Mouse (Mus musculus): ENCODE measurements around the gene Ift27. TPM values are rescaled to one million over a fixed set of nuclear protein-coding genes. Genes with fewer than 3 reads are reported as not detected.

Gene Ift27
- 128 and 135 TPM in 2 replicates for polyA plus RNA-seq (2014; fragmentation: Nextera tagmentation; extraction: Ambion mirVana)

DNA sequence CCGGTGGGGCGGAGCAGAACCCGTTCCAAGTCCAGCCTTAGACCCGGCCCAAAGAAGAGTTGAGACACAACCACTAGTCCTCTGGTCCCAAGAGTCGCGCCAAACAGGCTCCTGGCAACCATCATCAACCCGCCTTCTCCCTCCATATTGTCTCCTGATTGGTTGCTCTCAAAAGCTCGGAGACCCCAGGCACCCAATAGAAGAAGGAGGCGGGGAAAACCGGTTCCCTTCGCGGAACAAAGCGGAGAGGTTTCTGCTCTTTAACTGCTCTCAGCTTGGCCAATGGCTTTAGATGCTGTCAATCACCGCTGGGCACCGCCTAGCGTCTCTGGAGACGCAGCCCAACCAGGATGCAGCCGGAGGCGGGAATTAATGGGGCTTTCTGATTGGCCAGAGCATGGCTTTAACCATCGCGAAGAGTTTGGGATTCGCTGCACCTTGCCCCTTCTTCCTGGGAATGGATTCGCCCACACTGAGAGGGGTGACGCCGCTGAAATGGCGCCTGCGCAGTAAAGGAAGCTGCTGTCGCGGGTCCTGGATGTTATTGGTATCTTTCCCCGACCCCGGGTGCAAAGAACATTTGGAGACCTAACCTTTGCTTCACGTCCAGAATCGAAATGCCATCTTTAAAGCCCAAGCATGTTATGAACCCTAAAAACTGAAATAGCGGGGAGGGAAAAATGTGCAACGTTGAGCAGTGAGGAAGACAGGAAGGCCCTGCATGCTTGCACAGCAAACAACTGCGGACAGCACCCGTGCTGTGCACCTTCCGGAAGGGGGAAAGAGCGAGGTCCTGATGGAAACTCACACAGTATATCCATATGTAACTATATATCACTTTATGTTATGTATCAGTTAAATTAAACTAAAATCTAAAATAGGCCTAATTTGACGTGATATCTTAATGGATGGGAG lies at the start of gene Ift27:
Gene Ift27, minus strand, starts transcription at position 136 of the 915 bp plus-strand sequence.
- Histone ChIP-seq H3K27ac (ENCODE audit: low read depth, low read length) (peak within 1 kb of the TSS; percentile 40; the same call in 1 of the 2 replicates), H3K27me3 (ENCODE audit: control insufficient read depth, insufficient read depth, low read length) (no peaks in the 10 kb centered on the region), H3K4me1 (replicated peaks; ENCODE audit: control insufficient read depth, insufficient read depth, low read length) (peaks cover 2% of the 10 kb centered on the region; the same call in 1 of the 2 replicates), H3K4me2 (replicated peaks; ENCODE audit: low read depth, low read length) (peak within 1 kb of the TSS; percentile 90), H3K36me3 (ENCODE audit: control insufficient read depth, insufficient read depth, low read length) (no peaks in the 10 kb centered on the region), H3K4me3 (ENCODE audit: low read depth, low read length) (peak within 1 kb of the TSS; percentile 67), H3K9me3 (ENCODE audit: control insufficient read depth, low read length) (no peaks in the 10 kb centered on the region), H3K9ac (ENCODE audit: low read depth, low read length) (peak within 1 kb of the TSS; percentile 71)
- DNase-seq (ENCODE audit: low spot score) = peak; percentile 97
- WGBS = 2% methylated on average over 40 of the region's 40 CpGs
- ATAC-seq (ENCODE audit: low FRiP score) = peak; percentile 95

- WGBS = 88% methylated on average over 9 of the region's 9 CpGs
- no peaks in the 10 kb centered on the region for H3K36me3 ChIP-seq (ENCODE audit: control insufficient read depth, insufficient read depth, low read length)
- ATAC-seq (ENCODE audit: low FRiP score) = no peak
These were observed 41.4 kb upstream of the Ift27 start for GRCm38 (mm10) chr15:78215269-78215668.

DNA sequence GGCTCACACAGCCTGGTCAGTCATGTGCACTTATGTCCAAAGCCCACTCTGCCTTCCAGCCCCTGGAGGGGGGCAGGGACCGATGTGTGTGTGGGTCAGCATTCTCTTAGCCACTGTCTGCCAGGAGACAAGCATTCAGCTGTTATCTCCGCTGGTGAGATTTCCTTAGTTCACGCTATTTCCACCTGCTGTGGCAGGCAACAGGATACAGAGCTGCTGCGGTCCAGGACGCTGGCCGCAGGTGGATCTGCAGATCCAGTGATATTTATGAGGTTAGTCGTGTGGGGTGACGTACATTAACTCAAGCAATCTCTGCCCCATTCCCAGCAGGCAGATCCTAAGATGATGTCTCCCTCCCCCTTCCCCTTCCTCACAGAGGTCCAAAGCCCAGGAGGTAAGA lies 37.5 kb upstream of the Ift27 start:
- no peak overlapping the region for H3K9ac ChIP-seq (ENCODE audit: low read depth, low read length)
- DNase-seq (ENCODE audit: low spot score) = no peak
- no peak overlapping the region for H3K4me3 ChIP-seq (ENCODE audit: low read depth, low read length)
- ATAC-seq (ENCODE audit: low FRiP score) = no peak
- no peak overlapping the region for H3K27ac ChIP-seq (ENCODE audit: low read depth, low read length)
- H3K4me1 ChIP-seq (replicated peaks; ENCODE audit: control insufficient read depth, insufficient read depth, low read length) = no peaks in the 10 kb centered on the region
- H3K36me3 ChIP-seq (ENCODE audit: control insufficient read depth, insufficient read depth, low read length) = no peaks in the 10 kb centered on the region
- H3K4me2 ChIP-seq (replicated peaks; ENCODE audit: low read depth, low read length) = no peak overlapping the region
- H3K9me3 ChIP-seq (ENCODE audit: control insufficient read depth, low read length) = no peaks in the 10 kb centered on the region
- WGBS = 81% methylated on average over 8 of the region's 8 CpGs
- 0 out of 2 replicates have a peak, but pooled peaks cover 2% of the 10 kb centered on the region for H3K27me3 ChIP-seq (ENCODE audit: control insufficient read depth, insufficient read depth, low read length)

More at GRCm38 (mm10) chr15:78215269-78215668, 41.4 kb upstream of the Ift27 start:
- no peak overlapping the region for H3K4me3 ChIP-seq (ENCODE audit: low read depth, low read length)
- H3K4me2 ChIP-seq (replicated peaks; ENCODE audit: low read depth, low read length) = no peak overlapping the region
- H3K27me3 ChIP-seq (ENCODE audit: control insufficient read depth, insufficient read depth, low read length) = no peaks in the 10 kb centered on the region
- DNase-seq (ENCODE audit: low spot score) = no peak
- no peaks in the 10 kb centered on the region for H3K4me1 ChIP-seq (replicated peaks; ENCODE audit: control insufficient read depth, insufficient read depth, low read length)
- H3K27ac ChIP-seq (ENCODE audit: low read depth, low read length) = no peak overlapping the region
- H3K9me3 ChIP-seq (ENCODE audit: control insufficient read depth, low read length) = no peaks in the 10 kb centered on the region
- no peak overlapping the region for H3K9ac ChIP-seq (ENCODE audit: low read depth, low read length)

GRCm38 (mm10) chr15:78210203-78210602 lies 36.3 kb upstream of the Ift27 start:
- no peaks in the 10 kb centered on the region for H3K9me3 ChIP-seq (ENCODE audit: control insufficient read depth, low read length)
- H3K36me3 ChIP-seq (ENCODE audit: control insufficient read depth, insufficient read depth, low read length) = no peaks in the 10 kb centered on the region
- 83% methylated on average over 4 of the region's 4 CpGs for whole genome bisulfite sequencing
- H3K4me1 ChIP-seq (replicated peaks; ENCODE audit: control insufficient read depth, insufficient read depth, low read length) = no peaks in the 10 kb centered on the region
- H3K27me3 ChIP-seq (ENCODE audit: control insufficient read depth, insufficient read depth, low read length) = peaks cover 4% of the 10 kb centered on the region; the same call in 1 of the 2 replicates
- H3K4me2 ChIP-seq (replicated peaks; ENCODE audit: low read depth, low read length) = no peak overlapping the region
- no peak for ATAC-seq (ENCODE audit: low FRiP score)
- no peak overlapping the region for H3K27ac ChIP-seq (ENCODE audit: low read depth, low read length)
- H3K4me3 ChIP-seq (ENCODE audit: low read depth, low read length) = no peak overlapping the region
- DNase-seq (ENCODE audit: low spot score) = no peak
- H3K9ac ChIP-seq (ENCODE audit: low read depth, low read length) = no peak overlapping the region

DNA sequence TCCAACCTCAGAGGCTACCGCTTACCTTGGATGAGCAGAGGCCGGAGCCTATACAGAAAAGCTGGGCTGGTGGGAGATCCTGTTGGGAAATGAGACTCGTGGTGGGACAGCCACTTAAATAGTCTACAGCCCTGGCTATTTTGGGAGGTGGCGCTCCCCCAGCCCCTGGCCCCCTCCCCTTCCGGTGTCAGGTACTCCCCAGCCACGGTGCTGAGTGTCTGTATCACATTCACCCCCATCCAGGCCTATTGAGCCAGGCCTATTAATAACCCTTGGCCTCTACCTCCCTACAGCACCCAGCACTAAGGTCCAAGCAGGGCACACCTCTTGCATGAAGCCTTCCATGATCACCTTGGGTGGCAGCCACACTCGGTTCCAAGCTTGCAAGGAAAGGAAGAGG lies 32.4 kb upstream of the Ift27 start, which contains the start of gene Pvalb:
Gene Pvalb, minus strand, starts transcription at position 89 of the 400 bp plus-strand sequence.
- Histone ChIP-seq H3K9ac (ENCODE audit: low read depth, low read length) (no peak within 1 kb of the TSS), H3K36me3 (ENCODE audit: control insufficient read depth, insufficient read depth, low read length) (no peaks in the 10 kb centered on the region), H3K9me3 (ENCODE audit: control insufficient read depth, low read length) (no peaks in the 10 kb centered on the region), H3K4me2 (replicated peaks; ENCODE audit: low read depth, low read length) (no peak within 1 kb of the TSS), H3K27ac (ENCODE audit: low read depth, low read length) (no peak within 1 kb of the TSS), H3K4me3 (ENCODE audit: low read depth, low read length) (no peak within 1 kb of the TSS), H3K4me1 (replicated peaks; ENCODE audit: control insufficient read depth, insufficient read depth, low read length) (peaks cover 4% of the 10 kb centered on the region; the same call in 1 of the 2 replicates), H3K27me3 (ENCODE audit: control insufficient read depth, insufficient read depth, low read length) (peaks cover 32% of the 10 kb centered on the region)
- WGBS = 93% methylated on average over 7 of the region's 7 CpGs
- ATAC-seq (ENCODE audit: low FRiP score) (no peak), DNase-seq (ENCODE audit: low spot score) (no peak)

- Histone ChIP-seq H3K9me3 (ENCODE audit: control insufficient read depth, low read length) (no peaks in the 10 kb centered on the region), H3K27ac (ENCODE audit: low read depth, low read length) (no peak overlapping the region), H3K27me3 (ENCODE audit: control insufficient read depth, insufficient read depth, low read length) (peaks cover 32% of the 10 kb centered on the region), H3K9ac (ENCODE audit: low read depth, low read length) (no peak overlapping the region), H3K4me2 (replicated peaks; ENCODE audit: low read depth, low read length) (no peak overlapping the region), H3K4me1 (replicated peaks; ENCODE audit: control insufficient read depth, insufficient read depth, low read length) (peaks cover 4% of the 10 kb centered on the region; the same call in 1 of the 2 replicates), H3K4me3 (ENCODE audit: low read depth, low read length) (no peak overlapping the region), H3K36me3 (ENCODE audit: control insufficient read depth, insufficient read depth, low read length) (no peaks in the 10 kb centered on the region)
- WGBS = 42% methylated on average over 3 of the region's 3 CpGs
- no peak for ATAC-seq (ENCODE audit: low FRiP score)
- peak; percentile 48 for DNase-seq (ENCODE audit: low spot score)
These were observed 31.3 kb upstream of the Ift27 start for GRCm38 (mm10) chr15:78205192-78205591.

- Histone ChIP-seq H3K9me3 (ENCODE audit: control insufficient read depth, low read length) (no peaks in the 10 kb centered on the region), H3K9ac (ENCODE audit: low read depth, low read length) (peak overlapping the region; percentile 44; the same call in 1 of the 2 replicates), H3K36me3 (ENCODE audit: control insufficient read depth, insufficient read depth, low read length) (no peaks in the 10 kb centered on the region), H3K4me1 (replicated peaks; ENCODE audit: control insufficient read depth, insufficient read depth, low read length) (peaks cover 4% of the 10 kb centered on the region; the same call in 1 of the 2 replicates), H3K4me2 (replicated peaks; ENCODE audit: low read depth, low read length) (peak overlapping the region; percentile 68), H3K27ac (ENCODE audit: low read depth, low read length) (no peak overlapping the region), H3K4me3 (ENCODE audit: low read depth, low read length) (peak overlapping the region; percentile 23), H3K27me3 (ENCODE audit: control insufficient read depth, insufficient read depth, low read length) (peaks cover 32% of the 10 kb centered on the region)
- ATAC-seq (ENCODE audit: low FRiP score) (no peak), DNase-seq (ENCODE audit: low spot score) (peak; percentile 73)
- WGBS = 2% methylated on average over 41 of the region's 41 CpGs
These were observed 30.3 kb upstream of the Ift27 start for GRCm38 (mm10) chr15:78204053-78204847.

DNA sequence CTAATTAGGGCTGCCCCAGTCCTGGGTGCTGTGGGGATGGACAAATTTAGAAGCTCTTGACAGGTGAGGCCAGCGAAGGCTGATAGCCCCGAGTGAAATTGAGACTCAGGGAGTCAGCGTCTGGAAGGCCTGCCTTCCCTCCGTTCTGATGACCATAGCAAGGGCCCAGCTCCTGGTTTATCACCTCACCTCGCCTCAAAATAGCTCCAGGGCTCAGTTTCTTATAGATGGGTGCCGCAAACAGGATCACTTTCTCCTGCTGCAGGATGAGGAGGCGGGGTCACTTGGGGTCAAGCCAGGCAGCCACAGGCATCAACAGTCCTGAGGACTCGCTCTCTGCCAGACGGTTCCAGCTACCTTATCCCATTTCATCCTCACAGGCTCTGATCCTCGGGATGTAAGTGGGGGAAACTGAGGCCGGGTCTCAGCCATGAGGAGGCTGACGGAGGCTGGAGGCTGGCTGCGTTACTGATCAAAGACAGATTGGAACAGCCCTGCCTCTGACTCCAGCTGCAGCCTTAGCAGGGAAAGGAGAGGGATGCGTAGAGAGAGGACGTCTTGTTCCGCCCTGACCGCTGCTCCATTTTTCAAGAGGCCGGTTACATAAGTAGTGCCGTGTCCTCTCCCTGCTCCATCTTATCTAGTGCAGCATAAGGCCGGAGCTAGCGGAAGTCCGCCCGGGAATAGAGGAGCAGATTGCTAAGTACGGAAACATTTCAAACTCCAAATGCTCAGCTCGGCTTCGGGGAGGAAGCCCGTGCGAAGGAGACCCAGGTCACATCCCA lies 21.4 kb upstream of the Ift27 start:
- WGBS = 78% methylated on average over 28 of the region's 28 CpGs

More for the DNA sequence above, 21.4 kb upstream of the Ift27 start:
- no peak overlapping the region for H3K9ac ChIP-seq (ENCODE audit: low read depth, low read length)
- H3K4me2 ChIP-seq (replicated peaks; ENCODE audit: low read depth, low read length) = no peak overlapping the region
- DNase-seq (ENCODE audit: low spot score) (no peak), ATAC-seq (ENCODE audit: low FRiP score) (no peak)
- no peak overlapping the region for H3K27ac ChIP-seq (ENCODE audit: low read depth, low read length)
- H3K36me3 ChIP-seq (ENCODE audit: control insufficient read depth, insufficient read depth, low read length) = no peaks in the 10 kb centered on the region
- no peaks in the 10 kb centered on the region for H3K9me3 ChIP-seq (ENCODE audit: control insufficient read depth, low read length)
- no peaks in the 10 kb centered on the region for H3K27me3 ChIP-seq (ENCODE audit: control insufficient read depth, insufficient read depth, low read length)
- H3K4me1 ChIP-seq (replicated peaks; ENCODE audit: control insufficient read depth, insufficient read depth, low read length) = no peaks in the 10 kb centered on the region
- H3K4me3 ChIP-seq (ENCODE audit: low read depth, low read length) = no peak overlapping the region
